Mouse (Mus musculus) liver, postnatal 0 days (tissue): ENCODE measurements around the gene Osbpl9.

Experiments used
- CTCF ChIP-seq: sonication (generic); IDR thresholded peaks from 2 replicates; pipeline ENCODE4 v1.5.1; 2016; ENCODE audit warnings: antibody characterized with exemption, low read depth
- EP300 ChIP-seq: IDR thresholded peaks from 2 replicates; pipeline ENCODE4 v1.6.1; 2016; ENCODE audit warnings: antibody characterized with exemption, low read depth, mild to moderate bottlenecking

GRCm38 (mm10) chr4:109059255-109059821 lies 142.7 kb downstream of the Osbpl9 start:
- TF ChIP-seq EP300 (no peak), CTCF (no peak)
